Mouse (Mus musculus): ENCODE measurements around the gene B4gat1. TPM values are rescaled to one million over a fixed set of nuclear protein-coding genes. Genes with fewer than 3 reads are reported as not detected.
A peak's percentile ranks its signal among the peaks of the same experiment; 100 is the strongest.

B4gat1 gene
- total RNA-seq, 2 experiments from 2014 or later, result 0.68 TPM; not detected in 1

DNA sequence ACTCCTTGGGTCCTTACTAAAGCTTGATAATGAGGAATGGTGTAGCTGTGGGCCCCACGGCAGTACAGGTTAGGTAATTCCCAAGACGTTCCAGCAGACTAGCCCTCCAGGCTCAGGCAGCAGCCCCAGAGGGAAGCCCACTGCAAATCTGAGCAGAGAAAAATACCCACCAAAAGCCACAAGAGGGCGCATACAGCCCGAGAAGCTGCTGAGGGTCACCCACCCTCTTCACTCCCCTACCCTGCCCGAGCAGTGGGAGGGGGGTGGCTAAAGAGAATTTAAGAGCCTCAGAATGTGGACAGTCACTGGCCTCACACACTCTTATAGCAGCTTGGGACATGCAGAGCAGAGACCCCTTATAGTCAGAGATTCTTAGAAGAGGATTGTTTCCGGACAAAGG is 17.6 kb downstream of the B4gat1 start:
- ATAC-seq (replicated peaks; ENCODE audit: low FRiP score, poor library complexity, severe bottlenecking), result no peak

DNA sequence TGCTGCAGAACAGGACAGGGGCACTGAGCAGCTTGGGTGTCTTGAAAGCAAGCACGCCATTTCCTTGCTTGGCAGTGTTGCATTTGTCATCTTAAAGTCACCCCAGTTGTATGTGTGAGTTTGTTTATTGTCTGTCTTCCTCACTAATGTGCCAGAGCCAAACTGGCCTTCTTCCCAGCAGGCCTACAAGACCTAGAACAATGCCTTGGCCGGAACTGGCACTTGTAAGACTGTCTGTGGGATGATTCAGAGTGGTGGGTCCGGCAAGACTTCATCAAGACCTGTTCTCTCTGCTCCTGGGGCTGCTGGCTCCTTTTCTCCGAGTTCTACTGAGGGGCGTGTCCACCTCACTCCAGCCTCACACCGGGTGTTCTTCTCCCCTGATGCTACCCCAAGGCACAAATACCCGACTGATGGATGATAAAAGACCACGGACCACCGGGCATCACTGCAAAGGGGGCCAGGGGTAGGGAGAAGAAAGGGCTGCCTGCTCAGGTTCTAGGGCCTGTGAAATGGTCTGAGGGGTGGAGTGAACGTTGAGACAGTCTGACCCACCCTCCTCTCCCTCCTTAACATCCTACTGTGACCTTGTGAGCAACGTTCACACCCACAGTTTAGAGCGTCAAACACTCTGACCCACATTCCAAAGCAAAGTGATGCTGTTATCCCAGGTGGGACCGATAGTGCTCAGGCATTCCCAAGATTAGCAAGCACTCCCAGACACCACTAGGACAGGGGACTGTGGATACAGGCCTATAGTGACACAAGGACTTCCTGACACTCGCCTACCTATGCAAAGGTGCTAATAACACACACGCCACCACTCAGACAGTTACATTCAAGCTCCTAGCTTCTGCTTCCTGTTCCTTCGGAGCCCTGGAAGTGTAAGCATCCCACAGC is 19.5 kb downstream of the B4gat1 start:
- no peak for ATAC-seq (replicated peaks; ENCODE audit: low FRiP score, poor library complexity, severe bottlenecking)

- no peak for ATAC-seq (replicated peaks; ENCODE audit: low FRiP score, poor library complexity, severe bottlenecking)
Measured at GRCm38 (mm10) chr19:5058801-5059771, 20.5 kb downstream of the B4gat1 start.

DNA sequence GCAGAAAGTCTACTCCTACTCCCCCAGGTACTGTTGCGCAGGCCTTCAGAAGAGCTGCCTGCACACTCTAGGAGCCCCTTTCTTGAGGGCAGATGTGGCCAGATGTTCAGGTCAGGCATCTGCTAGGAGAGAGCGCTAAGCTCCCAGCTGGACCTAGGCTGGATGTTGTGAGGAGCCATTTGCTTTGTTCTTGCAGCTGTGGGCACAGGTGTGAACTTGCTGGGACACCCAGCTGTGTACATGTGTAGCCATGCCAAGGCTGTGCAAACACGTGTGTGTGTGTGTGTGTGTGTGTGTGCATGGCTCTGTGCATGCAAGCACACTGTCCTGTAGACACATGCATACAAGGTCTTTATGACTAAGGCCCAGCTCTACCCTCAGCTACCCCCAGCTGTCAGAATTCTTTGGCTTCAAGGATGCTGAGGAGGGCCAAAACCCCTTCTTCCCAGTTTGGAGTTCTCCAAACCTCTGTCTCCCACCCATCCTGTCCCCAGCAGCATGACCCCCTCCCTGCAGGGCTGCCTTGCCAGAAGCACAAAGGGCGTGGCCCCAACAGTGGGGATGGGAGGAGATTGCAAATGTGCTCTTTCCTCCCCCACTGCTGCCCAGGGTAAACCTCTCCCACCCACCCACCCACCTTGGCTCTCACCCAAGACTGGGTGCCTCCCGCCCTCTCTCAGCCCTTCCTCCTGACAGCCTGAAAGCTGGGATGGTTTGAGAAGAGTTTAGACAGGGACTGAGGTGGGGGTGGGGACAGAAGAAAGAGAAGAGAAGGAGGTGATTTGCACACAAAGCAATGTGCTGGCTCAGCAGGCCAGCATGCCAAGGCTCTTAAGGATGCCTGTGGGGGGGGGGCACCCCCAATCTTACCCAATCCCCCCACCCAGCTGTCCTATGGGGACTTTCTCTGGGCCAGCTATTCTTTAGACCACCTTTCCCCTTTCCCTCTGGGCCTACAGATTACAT is 22.0 kb downstream of the B4gat1 start:
- no peak for ATAC-seq (replicated peaks; ENCODE audit: low FRiP score, poor library complexity, severe bottlenecking)

DNA sequence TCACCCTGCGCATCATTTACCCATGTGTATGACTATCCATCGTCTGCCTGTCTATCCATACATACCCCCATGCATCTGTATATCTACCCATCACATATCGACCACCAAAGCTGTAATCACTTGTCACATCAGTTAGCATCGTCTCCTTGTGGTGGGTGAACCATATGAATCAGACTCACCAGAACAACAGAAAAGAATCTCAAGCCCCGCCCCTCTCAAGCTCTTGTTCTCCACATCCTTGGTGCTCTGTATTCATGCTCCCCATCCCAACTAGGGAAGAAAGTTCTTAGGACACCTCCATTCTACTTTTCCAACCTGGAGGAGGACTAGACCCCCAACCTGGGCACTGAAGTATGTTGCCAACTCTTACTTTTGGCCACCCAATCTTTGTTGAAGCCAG is 23.4 kb downstream of the B4gat1 start:
- no peak for ATAC-seq (replicated peaks; ENCODE audit: low FRiP score, poor library complexity, severe bottlenecking)

DNA sequence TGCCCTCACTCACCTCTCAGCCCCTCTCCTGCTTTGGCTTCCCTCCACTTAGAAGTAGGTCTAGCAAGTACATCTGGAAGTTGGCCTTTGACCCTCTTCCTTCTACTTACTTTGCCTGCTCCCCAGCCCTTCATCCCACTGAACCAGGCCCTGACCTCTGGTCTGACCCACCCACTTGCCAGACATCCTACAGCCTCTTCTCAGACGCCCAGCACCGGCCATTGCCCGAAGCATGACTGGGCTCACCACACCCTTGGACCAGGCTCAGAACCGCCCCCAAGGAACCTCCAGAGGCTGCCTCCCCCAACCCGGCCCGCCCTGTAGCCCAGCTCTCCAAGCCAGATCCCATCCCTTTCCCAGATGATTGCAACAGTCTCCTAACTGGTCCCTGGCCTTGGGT is 23.8 kb downstream of the B4gat1 start:
- ATAC-seq (replicated peaks; ENCODE audit: low FRiP score, poor library complexity, severe bottlenecking), result no peak

- ATAC-seq (replicated peaks; ENCODE audit: low FRiP score, poor library complexity, severe bottlenecking), result no peak
Measured at GRCm38 (mm10) chr19:5065104-5065503, 26.5 kb downstream of the B4gat1 start.

- ATAC-seq (replicated peaks; ENCODE audit: low FRiP score, poor library complexity, severe bottlenecking), result peak; percentile 64
Measured at GRCm38 (mm10) chr19:5067040-5067799, 28.6 kb downstream of the B4gat1 start.

- ATAC-seq (replicated peaks; ENCODE audit: low FRiP score, poor library complexity, severe bottlenecking), result no peak
Measured at GRCm38 (mm10) chr19:5067867-5068569, 29.4 kb downstream of the B4gat1 start, which contains the start of gene Cd248. Gene Cd248, plus strand, starts transcription at chr19:5068078.

DNA sequence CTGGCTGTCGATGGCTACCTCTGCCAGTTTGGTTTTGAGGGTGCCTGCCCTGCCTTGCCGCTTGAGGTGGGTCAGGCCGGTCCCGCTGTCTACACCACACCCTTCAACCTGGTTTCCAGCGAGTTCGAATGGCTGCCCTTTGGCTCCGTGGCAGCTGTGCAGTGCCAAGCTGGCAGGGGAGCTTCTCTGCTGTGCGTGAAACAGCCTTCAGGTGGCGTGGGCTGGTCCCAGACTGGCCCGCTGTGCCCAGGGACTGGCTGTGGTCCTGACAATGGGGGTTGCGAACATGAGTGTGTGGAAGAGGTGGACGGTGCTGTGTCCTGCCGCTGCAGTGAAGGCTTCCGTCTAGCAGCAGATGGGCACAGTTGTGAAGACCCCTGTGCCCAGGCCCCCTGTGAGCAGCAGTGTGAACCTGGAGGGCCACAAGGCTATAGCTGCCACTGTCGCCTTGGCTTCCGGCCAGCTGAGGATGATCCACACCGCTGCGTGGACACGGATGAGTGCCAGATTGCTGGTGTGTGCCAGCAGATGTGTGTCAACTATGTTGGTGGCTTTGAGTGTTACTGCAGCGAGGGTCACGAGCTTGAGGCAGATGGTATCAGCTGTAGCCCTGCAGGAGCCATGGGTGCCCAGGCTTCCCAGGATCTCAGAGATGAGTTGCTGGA is 30.1 kb downstream of the B4gat1 start:
- no peak for ATAC-seq (replicated peaks; ENCODE audit: low FRiP score, poor library complexity, severe bottlenecking)

DNA sequence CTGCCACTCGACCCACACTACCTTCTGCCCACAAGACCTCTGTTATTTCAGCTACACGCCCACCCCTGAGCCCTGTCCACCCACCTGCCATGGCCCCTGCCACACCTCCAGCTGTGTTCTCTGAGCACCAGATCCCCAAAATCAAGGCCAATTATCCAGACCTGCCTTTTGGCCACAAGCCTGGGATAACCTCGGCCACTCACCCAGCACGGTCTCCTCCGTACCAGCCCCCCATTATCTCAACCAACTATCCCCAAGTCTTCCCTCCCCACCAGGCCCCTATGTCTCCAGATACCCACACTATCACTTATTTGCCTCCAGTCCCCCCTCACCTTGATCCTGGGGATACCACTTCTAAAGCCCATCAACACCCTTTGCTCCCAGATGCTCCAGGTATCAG is 30.9 kb downstream of the B4gat1 start:
- ATAC-seq (replicated peaks; ENCODE audit: low FRiP score, poor library complexity, severe bottlenecking), result no peak

DNA sequence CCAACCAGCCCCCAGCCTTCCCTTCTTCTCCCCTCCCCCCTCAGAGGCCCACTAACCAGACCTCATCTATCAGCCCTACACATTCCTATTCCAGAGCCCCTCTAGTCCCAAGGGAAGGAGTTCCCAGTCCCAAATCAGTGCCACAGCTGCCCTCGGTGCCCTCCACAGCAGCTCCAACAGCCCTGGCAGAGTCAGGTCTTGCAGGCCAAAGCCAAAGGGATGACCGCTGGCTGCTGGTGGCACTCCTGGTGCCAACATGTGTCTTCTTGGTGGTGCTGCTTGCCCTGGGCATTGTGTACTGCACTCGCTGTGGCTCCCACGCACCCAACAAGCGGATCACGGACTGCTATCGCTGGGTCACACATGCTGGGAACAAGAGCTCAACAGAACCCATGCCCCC is 31.4 kb downstream of the B4gat1 start:
- ATAC-seq (replicated peaks; ENCODE audit: low FRiP score, poor library complexity, severe bottlenecking), result no peak

DNA sequence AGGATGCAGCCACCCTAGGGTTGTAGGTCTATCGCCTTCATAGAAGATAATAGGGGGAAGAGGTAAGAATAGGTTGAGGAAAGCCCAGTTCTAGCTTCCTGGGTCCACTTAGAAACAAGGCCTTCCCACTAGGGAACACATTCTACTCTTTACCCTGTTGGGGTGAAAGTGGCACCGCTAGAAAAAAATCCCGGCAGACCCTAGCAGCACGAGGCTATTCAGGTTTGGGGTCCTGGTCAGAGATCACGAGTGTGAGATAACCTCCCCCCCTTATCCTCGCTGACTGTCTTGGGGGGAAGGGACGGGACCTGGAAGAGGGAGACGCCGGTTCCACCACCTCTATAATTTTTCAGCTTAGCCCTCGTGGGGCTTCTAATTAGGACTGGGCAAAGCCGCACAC is 32.5 kb downstream of the B4gat1 start:
- ATAC-seq (replicated peaks; ENCODE audit: low FRiP score, poor library complexity, severe bottlenecking), result no peak

DNA sequence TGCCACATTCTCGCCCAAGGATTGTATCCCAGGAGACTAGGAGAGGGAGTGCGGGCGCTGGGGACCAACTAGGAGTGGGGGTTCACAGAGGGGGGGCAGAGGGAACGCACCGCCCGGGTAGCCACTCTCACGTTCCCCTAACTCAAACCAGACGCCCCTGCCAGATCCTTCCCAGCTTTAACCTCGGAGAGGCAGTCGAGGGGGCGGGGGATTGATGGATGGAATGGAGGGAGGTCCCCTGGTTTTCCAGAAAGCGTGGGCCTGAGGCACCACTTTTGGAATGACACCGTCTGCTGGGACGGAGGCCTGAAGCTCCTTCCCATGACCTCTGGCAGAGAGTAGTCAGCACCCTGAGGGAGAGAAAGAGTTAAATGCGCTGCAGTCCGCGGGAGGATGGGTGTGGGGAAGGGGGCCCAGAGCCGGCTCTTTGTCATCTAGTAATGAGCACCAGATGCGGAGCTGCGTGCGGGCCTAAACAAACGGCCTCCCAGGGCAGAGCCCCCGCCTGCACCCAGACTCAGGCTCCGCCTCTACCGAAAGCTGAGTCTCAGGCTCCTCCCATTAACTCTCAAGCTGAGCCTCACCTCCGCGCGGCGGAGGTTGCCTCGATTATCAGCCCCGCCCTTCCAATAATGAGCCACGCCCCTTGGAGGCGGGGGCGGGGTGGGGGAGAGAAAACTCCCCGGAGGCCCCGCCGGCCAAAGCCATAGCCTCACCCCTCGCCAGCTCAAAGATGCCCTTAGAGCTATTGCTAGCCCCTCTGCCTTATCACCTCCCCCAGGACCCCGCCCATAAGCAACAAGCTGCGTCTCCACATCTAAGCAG is 33.1 kb downstream of the B4gat1 start:
- peak; percentile 82 for ATAC-seq (replicated peaks; ENCODE audit: low FRiP score, poor library complexity, severe bottlenecking)

- no peak for ATAC-seq (replicated peaks; ENCODE audit: low FRiP score, poor library complexity, severe bottlenecking)
Measured at GRCm38 (mm10) chr19:5072389-5073019, 33.9 kb downstream of the B4gat1 start.

- no peak for ATAC-seq (replicated peaks; ENCODE audit: low FRiP score, poor library complexity, severe bottlenecking)
Measured at GRCm38 (mm10) chr19:5073028-5073427, 34.4 kb downstream of the B4gat1 start.
